Mouse (Mus musculus) cerebellum, adult 2 months (tissue): ENCODE results near the gene Ifit1bl1. TPM values are rescaled to one million over a fixed set of nuclear protein-coding genes. Genes with fewer than 3 reads are reported as not detected.

Source experiments
- DNase-seq, 2 experiments: peaks; one replicate each; pipeline ENCODE4 v3.0.0; 2021
- H3K27ac ChIP-seq: fragments of 200-500 bp; 2 replicates; pipeline ENCODE4 v1.5.1; 2012; ENCODE audit warnings: low read length, control low read depth, inconsistent platforms; ENCODE audit not compliant: insufficient read depth
- H3K27me3 ChIP-seq: fragments of 200-500 bp; 2 replicates; pipeline ENCODE4 v1.6.1; 2012; ENCODE audit warnings: inconsistent platforms, mild to moderate bottlenecking, low read length, moderate library complexity; ENCODE audit not compliant: control insufficient read depth, insufficient read depth
- H3K4me1 ChIP-seq: fragments of 200-500 bp; 2 replicates; pipeline ENCODE4 v1.6.1; 2011; ENCODE audit warnings: low read length; ENCODE audit not compliant: control insufficient read depth, insufficient read depth
- H3K4me3 ChIP-seq: fragments of 200-500 bp; replicated peaks from 2 replicates; pipeline ENCODE3; 2011; ENCODE audit warnings: mild to moderate bottlenecking, low read depth, low read length, control low read depth; ENCODE audit not compliant: insufficient read depth
- CTCF ChIP-seq: fragments of 200-500 bp; IDR thresholded peaks from 2 replicates; pipeline ENCODE4 v1.5.1; 2011; ENCODE audit warnings: low read depth, mild to moderate bottlenecking, control low read depth, low read length, moderate library complexity, borderline replicate concordance; ENCODE audit not compliant: insufficient read depth
- POLR2A ChIP-seq: fragments of 200-500 bp; IDR thresholded peaks from 2 replicates; pipeline ENCODE4 v1.6.1; 2011; ENCODE audit warnings: low read length, control low read depth, borderline replicate concordance; ENCODE audit not compliant: insufficient read depth
- WGBS: fragments of 180-500 bp; shearing (Covaris S2); methylation state at CpG from one replicate; pipeline ENCODE4 v1.1.7; 2018; 5-methylcytosine and 5-hydroxymethylcytosine counted together
- polyA plus RNA-seq: library from polyadenylated mRNA; depleted of rRNA; stranded (reverse); fragments of >200 nt; gene quantifications from 2 replicates; pipeline ENCODE4 v1.2.3, GENCODE M21; 2012; rRNA removed

Gene Ifit1bl1
- polyA plus RNA-seq, 1 experiment: 1.1 TPM

DNA sequence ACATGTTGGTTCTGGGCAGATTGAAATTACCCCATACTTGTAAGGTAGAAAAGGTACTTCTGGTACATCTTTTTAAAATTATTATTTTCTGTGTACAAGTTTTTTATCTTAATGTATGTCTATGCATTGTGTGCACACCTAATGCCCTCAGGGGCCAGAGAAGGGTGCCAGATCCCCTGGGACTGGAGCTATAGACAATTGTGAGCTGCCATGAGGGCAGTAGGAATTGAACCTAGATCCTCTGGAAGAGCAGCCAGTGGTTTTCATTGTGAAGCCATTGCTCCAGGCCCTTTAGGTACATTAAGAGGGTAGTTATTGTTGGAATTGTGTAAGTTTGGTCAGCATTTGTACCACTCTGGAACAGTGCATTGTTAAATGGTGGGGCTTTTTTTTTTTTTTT, 47.7 kb downstream of the Ifit1bl1 start:
- TF ChIP-seq POLR2A (no peak), CTCF (no peak)
- H3K27ac ChIP-seq: no peak overlapping the region
- DNase-seq: no peak
- no peaks in the 10 kb centered on the region for H3K27me3 ChIP-seq
- no peaks in the 10 kb centered on the region for H3K4me1 ChIP-seq
- H3K4me3 ChIP-seq: no peak overlapping the region

DNA sequence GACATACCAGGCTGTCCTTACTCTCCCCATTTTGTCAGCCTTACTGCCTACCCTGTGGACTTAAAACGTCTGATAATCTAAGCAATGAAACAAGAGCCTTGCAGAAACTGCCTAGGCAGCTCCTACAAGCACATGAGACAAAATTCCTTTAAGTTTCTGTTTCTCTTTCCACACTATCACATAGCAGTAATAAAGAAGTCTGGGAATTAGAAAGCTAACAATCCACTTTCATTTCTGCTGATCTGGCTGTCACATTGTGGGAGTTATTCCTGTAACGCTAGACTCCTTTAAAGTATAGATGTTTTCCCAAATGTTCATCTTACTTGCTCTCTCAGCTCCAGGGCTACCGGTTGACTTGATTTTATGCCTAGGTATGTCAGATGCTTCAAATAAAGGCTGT, 48.2 kb downstream of the Ifit1bl1 start:
- Histone ChIP-seq H3K4me3 (no peak overlapping the region), H3K4me1 (no peaks in the 10 kb centered on the region), H3K27ac (no peak overlapping the region), H3K27me3 (no peaks in the 10 kb centered on the region)
- no peak for DNase-seq
- WGBS: 82% methylated on average over 3 of the region's 3 CpGs
- TF ChIP-seq POLR2A (no peak), CTCF (no peak)

DNA sequence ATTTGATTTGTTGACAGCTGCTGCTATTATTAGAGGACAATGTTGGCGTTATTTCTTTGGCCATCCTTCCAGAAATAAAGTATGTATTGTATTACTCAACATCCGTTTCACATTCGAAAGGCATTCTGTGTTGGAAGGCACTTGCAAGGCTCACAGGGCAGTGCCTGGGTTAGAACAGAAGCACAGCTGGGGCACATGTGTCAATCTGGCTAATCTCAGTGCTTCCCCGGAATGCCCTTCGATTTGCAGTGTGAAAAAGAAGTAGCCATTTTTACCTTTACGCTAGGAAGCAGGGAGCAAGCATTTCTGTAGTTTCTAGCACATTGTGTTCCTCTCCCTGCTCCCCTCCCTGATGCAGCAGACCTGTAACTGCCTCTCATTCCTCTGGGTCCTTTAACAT, 48.7 kb downstream of the Ifit1bl1 start:
- 43% methylated on average over 6 of the region's 6 CpGs for whole genome bisulfite sequencing
- Histone ChIP-seq H3K4me3 (no peak overlapping the region), H3K27ac (no peak overlapping the region), H3K4me1 (no peaks in the 10 kb centered on the region), H3K27me3 (no peaks in the 10 kb centered on the region)
- TF ChIP-seq POLR2A: no peak
- TF ChIP-seq CTCF: no peak
- DNase-seq: no peak

DNA sequence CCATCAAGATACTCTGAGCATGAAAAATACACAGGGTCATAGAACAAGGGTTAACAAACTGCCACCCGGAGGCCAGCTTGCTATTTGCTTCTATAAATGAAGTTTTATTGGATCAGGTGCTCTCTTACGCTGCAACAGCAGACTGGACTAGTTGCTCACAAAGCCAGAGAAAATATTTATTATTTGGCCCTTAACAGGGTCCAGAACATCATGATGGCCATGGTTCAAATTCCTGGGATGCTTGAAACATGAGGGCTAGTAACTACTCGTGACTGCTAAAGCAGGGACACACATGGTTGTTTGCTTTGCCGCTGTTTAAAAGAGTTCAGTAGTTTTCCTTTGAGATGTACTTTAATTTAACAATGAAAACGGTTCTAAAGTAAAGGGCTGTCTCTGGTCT, 49.8 kb downstream of the Ifit1bl1 start:
- no peak for DNase-seq
- no peaks in the 10 kb centered on the region for H3K27me3 ChIP-seq
- H3K4me3 ChIP-seq: no peak overlapping the region
- no peak overlapping the region for H3K27ac ChIP-seq
- no peak for TF ChIP-seq CTCF
- no peak for TF ChIP-seq POLR2A
- WGBS: 55% methylated on average over 5 of the region's 5 CpGs
- H3K4me1 ChIP-seq: no peaks in the 10 kb centered on the region

DNA sequence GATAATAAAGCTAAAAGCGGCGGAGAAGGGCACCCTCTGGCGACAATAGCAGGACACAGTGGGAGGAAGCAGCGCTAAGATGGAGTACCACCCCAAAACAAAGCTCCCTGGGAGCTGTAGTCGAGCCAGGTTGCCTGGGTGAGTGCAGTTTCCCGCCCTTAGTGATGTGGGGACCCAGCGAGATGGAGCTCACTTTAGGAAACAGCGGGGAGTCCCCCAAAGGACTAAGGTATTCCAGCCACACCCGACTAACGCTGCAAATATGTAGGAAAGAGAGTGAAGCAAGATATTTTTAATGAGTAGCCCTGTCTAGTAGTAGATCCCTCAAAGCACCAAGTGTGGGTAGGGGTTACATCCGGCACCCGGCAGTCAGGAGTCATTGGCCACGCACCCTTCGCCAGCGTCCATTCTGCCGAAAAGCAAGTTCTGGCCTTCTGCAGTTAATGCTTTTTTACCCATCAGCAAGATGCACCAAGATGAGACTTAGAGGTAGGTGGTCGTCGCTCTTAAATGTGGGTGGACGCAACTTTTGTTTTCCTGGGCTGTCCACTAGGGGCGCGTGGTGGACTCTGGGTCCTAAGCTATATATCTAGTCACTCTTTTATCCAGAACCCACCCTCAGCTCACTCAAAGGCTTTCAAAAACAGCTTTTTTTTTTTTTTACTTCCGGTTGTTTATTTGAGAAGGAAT, 51.1 kb downstream of the Ifit1bl1 start, which contains the start of gene Ifit2:
TSS of gene Ifit2 (plus strand) at position 161 of the 690 bp plus-strand sequence.
- WGBS: under 1% methylated on average over 22 of the region's 22 CpGs
- peak within 1 kb of the TSS; percentile 59 for H3K4me3 ChIP-seq
- TF ChIP-seq POLR2A: no peak
- TF ChIP-seq CTCF: peak; percentile 53
- H3K27ac ChIP-seq: no peak within 1 kb of the TSS
- no peaks in the 10 kb centered on the region for H3K4me1 ChIP-seq
- H3K27me3 ChIP-seq: no peaks in the 10 kb centered on the region
- DNase-seq: peak; percentile 47 to 55

DNA sequence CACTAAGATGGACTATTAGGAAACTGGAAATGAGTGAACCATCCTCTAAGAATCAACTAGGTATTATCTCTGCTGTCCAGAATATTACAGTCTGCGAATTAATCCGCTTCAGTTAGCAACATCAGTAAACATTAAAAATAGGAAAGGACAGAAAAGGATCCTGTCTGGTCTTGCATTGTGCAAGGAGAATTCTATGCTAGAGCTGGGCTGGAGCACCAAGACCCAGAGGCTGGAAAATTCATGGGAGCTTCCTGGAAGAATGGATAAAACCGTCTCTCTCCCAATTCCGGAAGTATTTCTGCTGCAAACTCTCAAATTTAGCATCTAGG, 51.6 kb downstream of the Ifit1bl1 start:
- no peak for TF ChIP-seq CTCF
- TF ChIP-seq POLR2A: no peak
- Histone ChIP-seq H3K4me3 (peak overlapping the region; percentile 59), H3K27me3 (no peaks in the 10 kb centered on the region), H3K27ac (no peak overlapping the region), H3K4me1 (no peaks in the 10 kb centered on the region)
- WGBS: 27% methylated on average over 4 of the region's 4 CpGs
- DNase-seq: no peak

DNA sequence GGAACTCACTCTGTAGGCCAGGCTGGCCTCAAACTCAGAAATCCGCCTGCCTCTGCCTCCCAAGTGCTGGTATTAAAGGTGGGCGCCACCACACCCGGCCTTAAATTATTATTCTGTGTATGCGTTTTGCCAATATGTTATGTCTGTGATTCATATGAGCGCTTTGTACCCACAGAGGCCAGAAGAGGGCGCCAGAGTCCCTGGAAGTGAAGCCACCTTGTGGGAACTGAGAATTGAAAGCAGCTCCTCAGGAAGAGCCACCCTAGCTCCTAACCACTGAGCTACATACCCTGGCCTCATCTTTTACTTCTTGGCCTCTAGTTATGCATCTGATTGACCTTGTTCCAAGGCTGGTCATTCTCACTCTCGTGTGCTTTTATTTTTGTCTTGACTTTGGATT, 53.8 kb downstream of the Ifit1bl1 start:
- DNase-seq: peak; percentile 36 to 49
- Histone ChIP-seq H3K27ac (no peak overlapping the region), H3K27me3 (no peaks in the 10 kb centered on the region), H3K4me3 (no peak overlapping the region), H3K4me1 (no peaks in the 10 kb centered on the region)
- WGBS: 30% methylated on average over 7 of the region's 7 CpGs
- TF ChIP-seq POLR2A (no peak), CTCF (peak; percentile 59)

DNA sequence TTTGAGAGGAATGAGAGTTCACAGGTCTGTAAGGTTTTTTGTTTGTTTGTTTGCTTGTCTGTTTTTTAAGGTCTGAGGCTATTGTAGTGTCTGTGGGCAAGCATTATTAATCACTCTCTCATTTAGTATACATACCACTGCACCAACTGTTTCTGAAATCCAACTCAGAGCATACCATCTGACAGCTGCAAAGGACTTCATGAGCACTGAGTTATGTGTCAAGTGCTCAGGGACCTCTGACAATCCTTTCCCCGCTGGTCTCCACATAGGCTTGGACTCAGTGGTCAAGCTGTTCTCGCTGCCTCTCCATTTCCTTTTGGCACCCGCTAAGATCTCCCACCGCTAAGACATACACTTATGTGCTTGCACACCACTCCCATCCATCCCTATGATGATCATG, 55.5 kb downstream of the Ifit1bl1 start:
- H3K4me1 ChIP-seq: no peaks in the 10 kb centered on the region
- no peaks in the 10 kb centered on the region for H3K27me3 ChIP-seq
- no peak for TF ChIP-seq CTCF
- no peak for TF ChIP-seq POLR2A
- no peak overlapping the region for H3K27ac ChIP-seq
- DNase-seq: no peak
- WGBS: 80% methylated on average over 4 of the region's 4 CpGs
- no peak overlapping the region for H3K4me3 ChIP-seq

Other genes starting within 250 kb of the Ifit1bl1 start
- 0.41 and 0.68 TPM in 2 replicates for gene Ch25h, start 126.8 kb downstream of the Ifit1bl1 start, polyA plus RNA-seq
- 16.6 and 18.1 TPM in 2 replicates for gene Lipa, start 74.5 kb downstream of the Ifit1bl1 start, polyA plus RNA-seq
- 2.7 and 4.0 TPM in 2 replicates for gene Ifit2, start 51.3 kb downstream of the Ifit1bl1 start, polyA plus RNA-seq
- 13.3 and 15.9 TPM in 2 replicates for gene Ifit3, start 18.4 kb downstream of the Ifit1bl1 start, polyA plus RNA-seq
- gene Ifit3b, start 6.0 kb upstream of the Ifit1bl1 start, polyA plus RNA-seq: 5.5 and 5.8 TPM in 2 replicates
- gene Ifit1bl2, start 38.8 kb upstream of the Ifit1bl1 start, polyA plus RNA-seq: 0.16 and 0.20 TPM in 2 replicates
- gene Ifit1, start 38.9 kb upstream of the Ifit1bl1 start, polyA plus RNA-seq: 2.3 and 2.9 TPM in 2 replicates
- gene Slc16a12, start 145.3 kb upstream of the Ifit1bl1 start, polyA plus RNA-seq: 1.3 and 1.8 TPM in 2 replicates